Mouse (Mus musculus): Measurements from ENCODE around the gene Myo19. TPM values are rescaled to one million over a fixed set of nuclear protein-coding genes. Genes with fewer than 3 reads are reported as not detected.
A peak's percentile ranks its signal among the peaks of the same experiment; 100 is the strongest.

Myo19 gene
- total RNA-seq, 2 experiments from 2014 or later = 11.8 to 13.8 TPM

DNA sequence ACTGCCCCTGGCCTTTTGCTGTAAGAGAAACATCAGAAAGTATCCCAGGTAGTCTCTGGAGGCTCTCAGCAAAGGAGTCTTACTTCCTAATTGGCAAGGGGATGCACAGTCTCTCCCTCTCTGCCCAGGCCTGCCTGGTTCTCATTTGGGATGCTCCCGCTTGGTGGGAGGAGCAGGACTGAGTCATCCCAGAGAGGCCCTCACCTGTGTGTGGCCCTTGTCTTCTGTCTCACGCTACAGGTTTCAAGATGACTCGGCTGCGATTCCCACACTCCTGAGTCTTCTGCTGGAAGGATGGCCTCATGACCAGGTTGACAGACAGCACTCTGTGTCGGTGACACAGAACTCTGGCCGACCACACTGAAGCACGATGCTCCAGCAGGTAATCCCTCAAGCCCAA is 2.4 kb downstream of the Myo19 start:
- no peak for DNase-seq (ENCODE audit: extremely low spot score in 1 of 2, low spot score in 2 of 2)
- intact Hi-C loops (cut with DNase I) = no loop called here

DNA sequence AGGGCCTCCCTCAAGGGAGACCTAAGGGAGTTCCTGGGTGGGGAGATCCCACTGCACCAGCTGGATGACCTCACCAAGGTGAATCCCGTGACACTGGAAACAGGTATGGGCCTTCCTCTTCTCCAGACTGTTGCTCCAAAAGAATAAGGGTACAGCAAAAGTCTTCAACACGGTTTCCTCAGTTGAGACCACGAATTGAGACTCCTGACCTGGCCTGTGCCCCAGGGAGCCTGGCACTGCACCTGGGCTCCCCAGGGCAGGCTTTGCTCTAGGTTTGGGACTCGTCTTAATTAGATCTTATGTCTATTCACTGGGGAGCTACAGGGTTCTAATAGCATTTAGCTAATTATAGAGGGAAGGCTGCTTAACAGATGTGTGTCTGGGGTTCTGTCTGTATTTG is 5.3 kb downstream of the Myo19 start:
- intact Hi-C loops (cut with DNase I) = no loop called here
- no peak for DNase-seq (ENCODE audit: extremely low spot score in 1 of 2, low spot score in 2 of 2)

DNA sequence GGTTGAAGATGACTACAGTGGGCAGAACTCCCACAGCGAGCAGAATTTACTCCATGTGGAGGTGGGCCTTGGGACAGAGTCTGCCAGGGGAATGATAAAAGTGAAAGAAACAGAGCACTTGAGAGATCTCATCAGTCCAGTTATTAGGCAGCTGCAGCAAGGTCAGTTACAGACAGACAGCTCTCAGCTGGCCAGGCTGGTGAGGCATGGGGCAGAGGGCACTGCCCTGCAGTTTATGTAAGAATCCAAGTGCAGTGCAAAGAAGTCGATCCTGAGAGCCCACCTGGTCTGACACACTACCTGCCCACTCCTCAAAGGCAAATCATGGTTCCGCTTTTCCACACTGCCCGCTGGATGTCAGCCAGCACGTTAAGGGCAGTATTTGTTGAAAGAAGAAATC is 6.3 kb downstream of the Myo19 start:
- no peak for DNase-seq (ENCODE audit: extremely low spot score in 1 of 2, low spot score in 2 of 2)
- intact Hi-C loops (cut with DNase I) = no loop called here

DNA sequence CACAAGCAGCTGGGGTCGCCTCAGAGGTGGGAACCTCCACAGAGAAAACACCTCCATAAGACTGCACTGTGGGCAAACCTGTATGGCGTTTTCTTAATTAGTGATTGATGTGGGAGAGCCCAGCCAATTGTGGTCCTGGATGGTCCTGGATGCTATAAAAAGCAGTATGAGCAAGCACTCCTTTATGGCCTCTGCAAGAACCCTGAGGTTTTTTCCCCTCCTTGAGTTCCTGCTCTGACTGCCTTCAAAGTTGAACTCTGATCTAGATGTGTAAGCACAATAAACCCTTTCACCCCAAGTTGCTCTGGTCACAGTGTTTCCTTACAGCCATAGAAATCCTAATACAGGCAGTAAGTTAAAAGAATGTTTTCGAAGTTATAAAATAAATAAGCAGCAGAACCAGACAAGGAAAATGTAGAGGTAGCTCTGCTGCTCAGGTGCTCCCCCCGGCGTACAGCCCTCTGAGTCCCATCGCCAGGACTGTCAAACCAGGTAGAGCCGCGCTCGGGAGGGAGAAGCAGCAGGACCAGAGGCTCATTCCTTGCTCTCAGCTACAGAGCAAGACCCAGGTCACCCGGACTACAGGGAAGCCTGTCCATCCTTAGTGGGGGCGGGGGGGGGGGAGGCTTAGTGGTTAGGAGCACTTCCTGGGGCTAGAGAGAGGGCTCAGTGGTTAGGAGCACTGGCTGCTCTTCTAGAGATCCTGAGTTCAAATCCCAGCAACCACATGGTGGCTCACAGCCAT is 7.0 kb downstream of the Myo19 start:
- intact Hi-C loops (cut with DNase I) = no loop called here

DNA sequence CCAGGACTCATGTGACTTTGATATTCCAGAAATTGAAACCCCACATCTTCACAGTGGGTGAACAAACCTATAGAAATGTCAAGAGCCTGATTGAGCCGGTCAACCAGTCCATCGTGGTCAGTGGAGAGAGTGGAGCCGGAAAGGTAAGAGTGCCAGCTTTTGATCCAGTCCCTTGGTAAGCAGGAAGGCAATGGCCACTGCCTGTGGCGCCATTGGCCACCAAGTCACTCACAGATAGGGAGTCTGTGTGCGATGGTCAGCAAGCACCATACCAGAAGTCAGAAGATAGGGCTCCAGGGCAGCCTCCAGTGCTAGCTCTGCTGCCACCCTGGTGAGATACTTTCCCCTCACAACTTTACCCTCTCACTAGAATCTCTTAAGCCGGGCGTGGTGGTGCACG is 8.1 kb downstream of the Myo19 start:
- DNase-seq (ENCODE audit: extremely low spot score in 1 of 2, low spot score in 2 of 2) = no peak
- intact Hi-C loops (cut with DNase I) = no loop called here

More for the DNA sequence above, 7.0 kb downstream of the Myo19 start:
- DNase-seq (ENCODE audit: extremely low spot score in 1 of 2, low spot score in 2 of 2) = no peak

DNA sequence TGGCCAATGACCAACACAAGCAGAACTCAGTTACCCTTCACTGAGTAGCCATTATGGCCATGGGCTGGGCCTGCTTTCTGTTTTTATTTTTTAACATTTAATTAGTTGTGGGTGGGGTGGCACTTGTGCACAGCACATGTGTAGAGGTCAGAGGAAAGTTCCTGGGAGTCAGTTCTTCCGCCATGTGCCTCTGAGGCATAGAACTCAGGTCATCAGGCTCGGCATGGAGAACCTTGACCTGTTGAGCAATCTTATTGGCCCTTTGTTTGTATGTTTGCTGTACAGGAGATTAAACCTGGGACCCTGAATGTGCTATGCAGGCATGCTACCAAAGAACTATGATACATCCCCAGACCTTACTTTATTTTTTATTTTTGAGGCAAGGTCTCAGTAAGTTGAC is 9.5 kb downstream of the Myo19 start:
- intact Hi-C loops (cut with DNase I) = no loop called here

DNA sequence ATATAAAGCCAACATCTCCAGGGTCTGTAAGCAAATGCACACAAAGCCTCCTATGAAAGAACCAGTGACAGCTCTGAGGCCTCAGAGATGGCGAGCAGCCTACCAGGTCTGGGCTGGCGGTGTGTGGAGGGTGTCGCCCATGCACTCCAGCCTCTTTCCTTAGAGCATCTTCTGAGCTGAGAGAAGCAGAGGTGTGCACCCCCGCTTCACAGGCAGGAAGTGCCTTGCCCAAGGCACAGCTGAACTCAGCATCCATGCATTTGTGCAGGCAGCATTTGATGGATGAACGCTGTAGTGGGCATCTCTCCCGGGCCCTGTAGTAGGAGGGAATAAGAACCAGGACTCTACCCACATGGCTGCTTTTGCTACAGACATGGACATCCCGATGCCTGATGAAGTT is 11.8 kb downstream of the Myo19 start:
- intact Hi-C loops (cut with DNase I) = no loop called here
- no peak for DNase-seq (ENCODE audit: extremely low spot score in 1 of 2, low spot score in 2 of 2)

More for the DNA sequence above, 9.5 kb downstream of the Myo19 start:
- DNase-seq (ENCODE audit: extremely low spot score in 1 of 2, low spot score in 2 of 2) = no peak

DNA sequence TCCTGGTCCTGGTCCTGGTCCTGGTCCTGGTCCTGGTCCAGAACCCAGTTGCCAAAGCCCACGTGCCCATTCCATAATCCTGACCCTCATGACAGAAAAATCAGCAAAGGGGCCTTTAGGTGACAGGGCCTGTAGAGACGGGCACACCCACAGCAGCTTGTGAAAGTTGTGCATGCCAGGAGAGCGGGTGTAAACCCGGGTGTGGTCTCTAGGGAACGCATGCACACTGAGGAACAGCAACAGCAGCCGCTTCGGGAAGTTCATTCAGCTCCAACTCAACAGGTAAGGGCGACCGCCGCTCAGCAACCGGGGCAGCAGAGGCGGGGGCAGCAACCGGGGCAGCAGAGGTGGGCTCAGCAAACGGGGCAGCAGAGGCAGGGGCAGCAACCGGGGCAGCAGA is 13.2 kb downstream of the Myo19 start:
- intact Hi-C loops (cut with DNase I) = no loop called here
- no peak for DNase-seq (ENCODE audit: extremely low spot score in 1 of 2, low spot score in 2 of 2)

DNA sequence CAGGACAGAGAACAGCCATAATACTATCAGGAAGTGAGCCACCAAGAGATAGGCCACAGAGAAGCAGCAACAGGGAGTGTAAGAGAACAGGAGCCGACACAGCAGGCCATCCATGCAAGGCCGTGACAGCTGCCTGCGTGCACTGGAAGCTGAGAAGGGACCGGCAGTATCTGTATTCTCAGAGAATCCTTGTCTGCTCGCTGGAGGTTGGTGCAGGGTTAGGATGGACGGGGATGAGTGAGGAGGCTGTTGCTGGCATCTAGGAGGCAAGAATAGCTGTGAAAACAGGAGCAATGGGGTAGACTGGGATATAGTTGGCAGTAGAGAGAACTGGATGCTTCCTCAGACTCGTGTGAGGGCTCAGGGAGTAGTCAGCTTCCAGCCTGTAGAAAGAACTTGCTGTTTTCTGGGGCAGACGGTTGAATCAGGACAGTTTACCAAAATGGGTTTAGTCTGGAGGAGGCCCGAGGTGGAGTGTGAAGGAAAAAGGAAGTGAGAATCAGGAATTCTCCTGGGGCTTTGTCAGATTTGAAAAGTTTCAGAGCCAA is 24.7 kb downstream of the Myo19 start:
- intact Hi-C loops (cut with DNase I) = no loop called here

DNA sequence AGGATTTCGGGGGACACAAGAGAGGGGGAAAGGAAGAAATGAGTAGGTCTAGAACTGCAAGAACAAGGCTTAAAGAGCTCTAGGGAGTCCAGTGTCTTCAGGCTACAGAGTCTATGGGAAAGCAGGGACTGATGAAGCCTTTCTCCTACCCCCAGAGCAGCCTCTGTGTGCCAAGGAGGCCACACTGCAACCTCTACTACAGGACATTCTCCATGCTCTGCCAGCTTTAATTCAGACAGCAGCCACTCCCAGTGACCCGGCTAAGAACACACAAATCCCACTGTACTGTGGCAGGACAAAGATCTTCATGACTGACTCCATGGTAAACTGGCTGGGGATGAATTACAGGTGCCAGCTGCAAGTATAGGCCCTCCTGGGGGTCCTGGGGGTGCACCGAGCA is 27.1 kb downstream of the Myo19 start:
- intact Hi-C loops (cut with DNase I) = no loop called here
- no peak for DNase-seq (ENCODE audit: extremely low spot score in 1 of 2, low spot score in 2 of 2)

More for the DNA sequence above, 24.7 kb downstream of the Myo19 start:
- no peak for DNase-seq (ENCODE audit: extremely low spot score in 1 of 2, low spot score in 2 of 2)

DNA sequence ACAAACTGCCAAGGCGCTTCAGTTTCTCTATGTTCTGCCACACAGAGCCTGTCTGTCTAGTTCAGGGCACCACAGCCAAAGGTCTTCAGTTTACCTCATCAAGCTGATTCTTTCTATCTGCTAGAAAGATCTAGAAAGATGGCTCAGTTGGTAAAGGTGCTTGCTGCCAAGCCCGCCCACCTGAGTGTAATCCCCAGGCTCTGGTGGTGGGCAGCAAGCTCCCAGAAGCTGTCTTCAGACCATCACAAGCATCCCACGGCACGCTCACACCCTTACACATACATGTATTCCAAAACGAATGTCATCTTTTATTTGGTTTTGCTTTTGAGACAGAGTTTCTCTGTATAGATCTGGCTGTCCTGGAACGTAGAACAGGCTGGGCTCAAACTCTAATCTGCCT is 28.5 kb downstream of the Myo19 start:
- intact Hi-C loops (cut with DNase I) = no loop called here
- DNase-seq (ENCODE audit: extremely low spot score in 1 of 2, low spot score in 2 of 2) = no peak

DNA sequence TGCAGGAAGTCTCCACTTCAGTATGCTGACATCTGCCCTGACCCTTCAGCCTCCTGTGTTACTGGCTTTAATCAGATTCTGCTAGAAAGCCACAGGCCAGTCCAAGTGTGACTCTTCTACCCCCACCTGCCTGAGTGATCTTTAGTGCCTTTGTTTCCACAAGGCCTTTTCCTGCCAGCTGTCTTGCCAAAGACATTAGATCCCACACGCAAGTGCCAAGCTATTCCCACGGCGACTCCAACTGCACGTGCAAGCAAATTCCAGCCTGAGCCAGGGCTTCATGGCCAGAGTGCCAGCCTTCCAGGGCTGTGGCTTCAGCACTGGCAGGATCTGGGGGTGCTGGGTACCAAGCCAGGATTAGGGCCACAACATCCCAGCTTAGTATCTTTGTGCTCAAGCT is 30.5 kb downstream of the Myo19 start:
- DNase-seq (ENCODE audit: extremely low spot score in 1 of 2, low spot score in 2 of 2) = no peak
- intact Hi-C loops (cut with DNase I) = no loop called here

DNA sequence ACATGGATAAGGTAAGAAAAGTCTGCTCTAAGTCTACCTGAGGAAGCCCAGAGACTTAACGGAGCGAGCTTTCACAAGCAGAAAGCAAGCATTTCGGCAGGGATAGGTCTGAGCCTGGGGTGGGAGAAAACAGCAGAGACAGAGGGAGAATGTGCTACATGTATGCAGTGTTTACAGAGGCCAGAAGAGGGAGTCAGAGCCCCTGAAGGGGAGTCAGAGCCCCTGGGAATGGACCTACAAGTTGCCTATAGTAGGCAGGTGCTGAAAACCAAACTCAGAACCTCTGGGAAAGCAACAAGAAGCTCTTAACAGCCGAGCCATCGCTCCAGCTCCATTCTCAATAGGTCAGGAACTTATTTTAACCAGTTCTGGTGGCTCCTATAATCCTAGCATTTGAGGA is 34.7 kb downstream of the Myo19 start:
- no peak for DNase-seq (ENCODE audit: extremely low spot score in 1 of 2, low spot score in 2 of 2)
- intact Hi-C loops (cut with DNase I) = loop anchor here (5.0 kb wide), 1 partner anchor 268 kb away; no protein-coding TSS in a partner anchor

DNA sequence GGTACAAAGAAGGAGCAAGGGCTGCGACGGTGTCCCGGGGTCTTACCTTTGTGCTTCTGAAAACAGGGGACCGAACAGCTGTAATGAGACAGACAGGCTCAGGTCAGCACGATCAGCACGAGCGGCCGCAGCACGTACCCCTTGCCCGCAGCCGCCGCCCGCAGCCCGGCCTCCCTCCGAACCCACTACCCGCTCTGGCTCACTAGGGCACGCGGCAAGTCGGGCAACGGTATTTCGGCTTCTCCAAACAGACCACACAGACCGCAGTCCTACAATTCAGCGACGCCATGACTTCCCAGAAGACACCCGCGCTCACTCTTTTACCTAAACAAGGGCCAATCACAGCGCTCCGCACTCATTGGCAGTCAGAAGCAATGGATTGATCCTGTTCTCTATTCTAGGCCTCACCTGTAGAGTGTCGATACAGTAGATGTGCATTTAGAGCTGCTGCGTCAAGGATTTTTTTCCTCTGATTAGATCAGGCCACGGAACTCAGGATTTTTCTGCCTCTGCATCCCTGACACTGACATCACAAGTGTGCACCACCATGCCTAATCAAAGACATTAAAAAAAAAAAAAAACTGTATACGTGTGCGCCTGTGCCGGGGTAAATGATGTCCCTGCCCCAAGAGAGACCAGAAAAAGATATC is 36.2 kb downstream of the Myo19 start, which contains the start of gene Znhit3:
TSS of gene Znhit3 (minus strand) at position 314 of the 650 bp plus-strand sequence.
- intact Hi-C loops (cut with DNase I) = loop anchor here (5.0 kb wide), 1 partner anchor 266 kb away; no protein-coding TSS in a partner anchor
- peak; percentile 83 to 86 for DNase-seq (ENCODE audit: extremely low spot score in 1 of 2, low spot score in 2 of 2)

DNA sequence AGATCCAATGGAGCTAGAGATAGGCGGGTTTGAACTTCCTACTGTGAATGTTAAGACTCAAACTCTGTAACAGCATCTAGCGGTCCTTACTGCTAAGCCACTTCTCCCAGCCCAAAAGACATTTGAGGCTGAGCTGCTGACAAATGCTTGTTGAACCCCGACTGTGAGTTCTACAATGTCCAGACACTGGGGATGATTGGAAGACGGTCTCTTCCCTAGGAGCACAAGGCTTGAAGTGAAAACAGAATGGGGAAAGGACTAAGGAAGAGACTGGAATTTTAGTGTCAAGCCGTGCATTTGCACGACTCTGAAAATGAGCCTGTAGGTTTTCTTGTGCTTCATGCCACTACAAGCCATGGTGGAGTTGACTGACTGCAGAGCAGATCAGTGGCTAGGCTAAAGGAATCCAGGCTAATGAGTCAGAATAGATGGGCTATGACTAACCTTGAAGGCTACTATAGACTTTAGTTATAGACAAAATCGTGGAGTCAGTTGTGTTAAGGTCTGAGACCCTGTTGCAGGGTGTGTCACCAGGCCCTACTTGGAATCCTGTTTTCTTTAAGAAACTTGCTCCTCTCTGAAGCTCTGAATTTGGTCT is 36.9 kb downstream of the Myo19 start:
- intact Hi-C loops (cut with DNase I) = loop anchor here (5.0 kb wide), 1 partner anchor 265 kb away; no protein-coding TSS in a partner anchor
- DNase-seq (ENCODE audit: extremely low spot score in 1 of 2, low spot score in 2 of 2) = no peak

DNA sequence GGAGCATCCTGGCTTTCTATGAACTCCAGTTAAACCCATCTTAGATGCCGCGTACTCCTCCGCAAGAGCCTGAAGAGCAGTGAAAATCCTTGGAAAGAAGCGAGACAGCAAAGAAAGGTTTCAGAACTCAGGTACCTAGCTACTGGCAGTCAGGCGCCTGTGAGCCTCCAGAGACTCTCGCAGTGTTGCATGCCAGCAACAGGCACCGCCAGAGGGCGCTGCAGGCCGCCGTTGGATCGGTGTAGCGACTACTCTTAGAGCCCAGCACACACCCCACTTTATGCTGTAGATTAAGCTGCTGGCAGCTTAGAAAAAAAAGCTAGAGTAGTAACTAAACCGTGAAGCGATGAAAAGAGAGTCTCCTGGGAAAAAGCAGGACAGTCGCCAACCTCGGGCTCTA is 38.5 kb downstream of the Myo19 start:
- peak; percentile 86 to 89 for DNase-seq (ENCODE audit: extremely low spot score in 1 of 2, low spot score in 2 of 2)
- intact Hi-C loops (cut with DNase I) = loop anchor here (2.0 to 5.0 kb wide), 2 partner anchors 60 to 264 kb away; no protein-coding TSS in a partner anchor

DNA sequence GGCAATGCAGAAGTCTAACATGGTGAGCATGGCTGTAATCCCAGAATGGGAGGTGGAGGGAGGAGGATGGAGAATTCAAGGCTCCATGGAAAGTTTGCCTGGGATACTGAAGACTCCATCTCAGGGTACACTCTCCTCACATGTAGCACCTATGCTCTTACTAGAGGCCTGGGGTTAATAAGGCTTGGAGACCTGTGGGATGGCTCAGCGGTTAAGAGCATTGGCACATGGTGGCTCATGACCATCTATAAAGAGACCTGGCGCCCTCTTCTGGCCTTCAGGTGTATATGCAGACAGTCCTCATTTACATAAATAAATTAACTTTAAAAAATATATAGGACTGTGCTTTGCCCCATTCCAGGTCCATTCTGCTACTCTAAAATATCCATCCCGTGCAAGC is 39.3 kb downstream of the Myo19 start:
- DNase-seq (ENCODE audit: extremely low spot score in 1 of 2, low spot score in 2 of 2) = peak in 1 of 2 experiments; percentile 41
- intact Hi-C loops (cut with DNase I) = loop anchor here (2.0 to 5.0 kb wide), 2 partner anchors 60 to 263 kb away; no protein-coding TSS in a partner anchor

DNA sequence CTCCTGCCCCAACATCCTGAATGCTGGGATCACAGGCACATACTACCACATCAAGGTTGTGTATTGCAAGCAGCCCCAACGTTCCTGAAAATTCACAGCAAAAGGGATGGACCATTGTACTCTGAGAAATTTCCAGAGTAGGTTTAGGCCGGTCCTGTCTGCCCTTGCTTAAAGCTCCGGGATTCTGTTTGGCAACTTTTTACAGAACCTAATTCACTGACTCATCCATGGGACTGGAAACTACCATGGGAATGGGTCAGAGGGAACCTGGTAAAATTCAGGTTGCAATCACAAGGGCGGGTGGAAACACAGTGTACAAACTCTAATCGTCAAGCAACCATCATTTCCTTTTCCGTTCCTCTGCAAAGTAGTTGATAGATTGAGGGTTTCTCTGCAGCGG is 40.0 kb downstream of the Myo19 start:
- no peak for DNase-seq (ENCODE audit: extremely low spot score in 1 of 2, low spot score in 2 of 2)
- intact Hi-C loops (cut with DNase I) = loop anchor here (2.0 to 5.0 kb wide), 2 partner anchors 59 to 262 kb away; no protein-coding TSS in a partner anchor

DNA sequence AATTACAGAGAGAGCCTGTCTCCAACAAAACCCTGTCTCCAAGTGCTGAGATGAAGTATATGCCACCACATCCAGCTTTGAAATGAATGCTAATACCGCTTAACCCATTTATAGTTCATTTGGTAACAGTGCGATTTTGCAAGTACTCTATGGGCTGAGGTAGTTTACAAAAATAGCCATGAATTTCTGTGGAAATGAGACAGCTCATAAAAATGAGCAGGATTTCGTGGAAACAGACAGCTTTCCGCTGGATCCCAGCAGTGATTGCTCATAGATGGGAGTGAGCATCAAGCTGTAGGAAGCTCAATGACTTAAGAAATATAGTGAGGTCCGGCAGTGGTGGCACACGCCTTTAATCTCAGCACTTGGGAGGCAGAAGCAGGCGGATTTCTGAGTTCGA is 41.0 kb downstream of the Myo19 start:
- no peak for DNase-seq (ENCODE audit: extremely low spot score in 1 of 2, low spot score in 2 of 2)
- intact Hi-C loops (cut with DNase I) = no loop called here

Measured in left cerebral cortex, postnatal 10 days (tissue).